Mouse (Mus musculus): Measurements from ENCODE around the gene Nadsyn1. TPM values are rescaled to one million over a fixed set of nuclear protein-coding genes. Genes with fewer than 3 reads are reported as not detected.

Gene Nadsyn1
- polyA plus RNA-seq, 1 experiment from 2014 or later, result 6.7 TPM

GRCm38 (mm10) chr7:143832611-143833010 is 10.0 kb upstream of the Nadsyn1 start:
- ATAC-seq (replicated peaks), result no peak
- Histone ChIP-seq H3K4me2 (replicated peaks) (no peak overlapping the region), H3K27ac (replicated peaks) (no peak overlapping the region), H3K9me3 (no peaks in the 10 kb centered on the region), H3K27me3 (no peaks in the 10 kb centered on the region), H3K4me1 (peaks cover 43% of the 10 kb centered on the region), H3K9ac (replicated peaks) (no peak overlapping the region), H3K4me3 (no peak overlapping the region), H3K36me3 (peaks cover 1% of the 10 kb centered on the region; the same call in 1 of the 2 replicates)
- WGBS, result 91% methylated on average over 2 of the region's 2 CpGs

- peaks cover 43% of the 10 kb centered on the region for H3K4me1 ChIP-seq
- H3K9me3 ChIP-seq, result no peaks in the 10 kb centered on the region
- no peak overlapping the region for H3K4me2 ChIP-seq (replicated peaks)
- WGBS, result 80% methylated on average over 8 of the region's 8 CpGs
- no peaks in the 10 kb centered on the region for H3K27me3 ChIP-seq
- no peak for ATAC-seq (replicated peaks)
- no peak overlapping the region for H3K9ac ChIP-seq (replicated peaks)
- H3K36me3 ChIP-seq, result no peaks in the 10 kb centered on the region
- no peak overlapping the region for H3K4me3 ChIP-seq
- H3K27ac ChIP-seq (replicated peaks), result no peak overlapping the region
Measured at GRCm38 (mm10) chr7:143832196-143832595, 9.5 kb upstream of the Nadsyn1 start.

- peak overlapping the region; percentile 60 for H3K4me3 ChIP-seq
- H3K9me3 ChIP-seq, result no peaks in the 10 kb centered on the region
- H3K27me3 ChIP-seq, result no peaks in the 10 kb centered on the region
- WGBS, result 4% methylated on average over 6 of the region's 6 CpGs
- peaks cover 43% of the 10 kb centered on the region for H3K4me1 ChIP-seq
- no peaks in the 10 kb centered on the region for H3K36me3 ChIP-seq
- peak overlapping the region; percentile 73 for H3K4me2 ChIP-seq (replicated peaks)
- ATAC-seq (replicated peaks), result peak; percentile 41
- H3K9ac ChIP-seq (replicated peaks), result peak overlapping the region; percentile 70
- H3K27ac ChIP-seq (replicated peaks), result peak overlapping the region; percentile 95
Measured at GRCm38 (mm10) chr7:143830399-143830798, 7.8 kb upstream of the Nadsyn1 start.

GRCm38 (mm10) chr7:143829504-143830331 is 7.1 kb upstream of the Nadsyn1 start:
- under 1% methylated on average over 37 of the region's 37 CpGs for WGBS
- Histone ChIP-seq H3K4me1 (peaks cover 40% of the 10 kb centered on the region), H3K27me3 (no peaks in the 10 kb centered on the region), H3K9me3 (no peaks in the 10 kb centered on the region), H3K9ac (replicated peaks) (peak overlapping the region; percentile 70), H3K4me3 (peak overlapping the region; percentile 60), H3K27ac (replicated peaks) (peak overlapping the region; percentile 95), H3K4me2 (replicated peaks) (peak overlapping the region; percentile 73), H3K36me3 (no peaks in the 10 kb centered on the region)
- peak; percentile 98 for ATAC-seq (replicated peaks)

- no peak for ATAC-seq (replicated peaks)
Measured at GRCm38 (mm10) chr7:143826985-143827384, 4.3 kb upstream of the Nadsyn1 start.

GRCm38 (mm10) chr7:143823266-143823605 is 587 bp upstream of the Nadsyn1 start:
- Histone ChIP-seq H3K27me3 (no peaks in the 10 kb centered on the region), H3K36me3 (0 out of 2 replicates have a peak, but pooled peaks cover 2% of the 10 kb centered on the region), H3K4me1 (peaks cover 13% of the 10 kb centered on the region), H3K27ac (replicated peaks) (peak overlapping the region; percentile 71), H3K4me3 (peak overlapping the region; percentile 63), H3K4me2 (replicated peaks) (peak overlapping the region; percentile 75), H3K9me3 (no peaks in the 10 kb centered on the region), H3K9ac (replicated peaks) (peak overlapping the region; percentile 44)
- 79% methylated on average over 4 of the region's 4 CpGs for WGBS
- ATAC-seq (replicated peaks), result peak; percentile 17; the same call in 1 of the 2 replicates

More at GRCm38 (mm10) chr7:143826985-143827384, 4.3 kb upstream of the Nadsyn1 start:
- Histone ChIP-seq H3K4me3 (no peak overlapping the region), H3K9me3 (no peaks in the 10 kb centered on the region), H3K27ac (replicated peaks) (no peak overlapping the region), H3K27me3 (no peaks in the 10 kb centered on the region), H3K4me1 (peaks cover 29% of the 10 kb centered on the region), H3K4me2 (replicated peaks) (no peak overlapping the region), H3K9ac (replicated peaks) (no peak overlapping the region), H3K36me3 (no peaks in the 10 kb centered on the region)
- 94% methylated on average over 2 of the region's 2 CpGs for WGBS

GRCm38 (mm10) chr7:143821241-143821640 is 1.4 kb downstream of the Nadsyn1 start:
- H3K4me1 ChIP-seq, result peaks cover 13% of the 10 kb centered on the region
- H3K9me3 ChIP-seq, result no peaks in the 10 kb centered on the region
- WGBS, result 84% methylated on average over 2 of the region's 2 CpGs
- ATAC-seq (replicated peaks), result no peak
- no peak overlapping the region for H3K9ac ChIP-seq (replicated peaks)
- H3K27me3 ChIP-seq, result no peaks in the 10 kb centered on the region
- 0 out of 2 replicates have a peak, but pooled peaks cover 6% of the 10 kb centered on the region for H3K36me3 ChIP-seq
- no peak overlapping the region for H3K4me2 ChIP-seq (replicated peaks)
- H3K27ac ChIP-seq (replicated peaks), result no peak overlapping the region
- no peak overlapping the region for H3K4me3 ChIP-seq

- Histone ChIP-seq H3K9me3 (no peaks in the 10 kb centered on the region), H3K27ac (replicated peaks) (no peak overlapping the region), H3K4me2 (replicated peaks) (no peak overlapping the region), H3K4me3 (no peak overlapping the region), H3K36me3 (peaks cover 12% of the 10 kb centered on the region; the same call in 1 of the 2 replicates), H3K27me3 (no peaks in the 10 kb centered on the region), H3K9ac (replicated peaks) (no peak overlapping the region), H3K4me1 (peaks cover 13% of the 10 kb centered on the region)
- 94% methylated on average over 4 of the region's 4 CpGs for WGBS
- ATAC-seq (replicated peaks), result no peak
Measured at GRCm38 (mm10) chr7:143819201-143819600, 3.4 kb downstream of the Nadsyn1 start.

- H3K27me3 ChIP-seq, result no peaks in the 10 kb centered on the region
- H3K9me3 ChIP-seq, result no peaks in the 10 kb centered on the region
- no peak overlapping the region for H3K4me3 ChIP-seq
- H3K9ac ChIP-seq (replicated peaks), result no peak overlapping the region
- ATAC-seq (replicated peaks), result no peak
- H3K36me3 ChIP-seq, result peaks cover 21% of the 10 kb centered on the region
- 49% methylated on average over 1 of the region's 1 CpGs for WGBS
- H3K27ac ChIP-seq (replicated peaks), result no peak overlapping the region
- no peak overlapping the region for H3K4me2 ChIP-seq (replicated peaks)
- no peaks in the 10 kb centered on the region for H3K4me1 ChIP-seq
Measured at GRCm38 (mm10) chr7:143808909-143809308, 13.7 kb downstream of the Nadsyn1 start.

- peaks cover 16% of the 10 kb centered on the region; the same call in 1 of the 2 replicates for H3K36me3 ChIP-seq
- WGBS, result 34% methylated on average over 5 of the region's 5 CpGs
- no peak overlapping the region for H3K4me2 ChIP-seq (replicated peaks)
- no peak overlapping the region for H3K9ac ChIP-seq (replicated peaks)
- no peaks in the 10 kb centered on the region for H3K9me3 ChIP-seq
- H3K4me3 ChIP-seq, result no peak overlapping the region
- H3K27ac ChIP-seq (replicated peaks), result no peak overlapping the region
- peak; percentile 64 for ATAC-seq (replicated peaks)
- H3K27me3 ChIP-seq, result no peaks in the 10 kb centered on the region
- no peaks in the 10 kb centered on the region for H3K4me1 ChIP-seq
Measured at GRCm38 (mm10) chr7:143805199-143805624, 17.4 kb downstream of the Nadsyn1 start.

- WGBS, result 86% methylated on average over 8 of the region's 8 CpGs
- Histone ChIP-seq H3K4me3 (no peak overlapping the region), H3K27me3 (no peaks in the 10 kb centered on the region), H3K4me2 (replicated peaks) (no peak overlapping the region), H3K4me1 (no peaks in the 10 kb centered on the region), H3K9ac (replicated peaks) (no peak overlapping the region), H3K36me3 (peaks cover 23% of the 10 kb centered on the region; the same call in 1 of the 2 replicates), H3K27ac (replicated peaks) (no peak overlapping the region), H3K9me3 (no peaks in the 10 kb centered on the region)
- no peak for ATAC-seq (replicated peaks)
Measured at GRCm38 (mm10) chr7:143801195-143802065, 21.2 kb downstream of the Nadsyn1 start.

GRCm38 (mm10) chr7:143800770-143801169 is 21.9 kb downstream of the Nadsyn1 start:
- Histone ChIP-seq H3K9ac (replicated peaks) (no peak overlapping the region), H3K4me1 (no peaks in the 10 kb centered on the region), H3K27ac (replicated peaks) (no peak overlapping the region), H3K36me3 (peaks cover 30% of the 10 kb centered on the region; the same call in 1 of the 2 replicates), H3K4me3 (no peak overlapping the region), H3K27me3 (no peaks in the 10 kb centered on the region), H3K9me3 (no peaks in the 10 kb centered on the region), H3K4me2 (replicated peaks) (no peak overlapping the region)
- ATAC-seq (replicated peaks), result no peak
- WGBS, result 97% methylated on average over 1 of the region's 1 CpGs
